Mouse (Mus musculus) olfactory bulb, adult 2 months (tissue): ENCODE results near the gene Tesmin.

Experiments used
- CTCF ChIP-seq: fragments of 200-500 bp; IDR thresholded peaks from 2 replicates; pipeline ENCODE4 v1.5.1; 2012; ENCODE audit warnings: low read depth, mild to moderate bottlenecking, low read length, moderate library complexity; ENCODE audit not compliant: insufficient read depth
- POLR2A ChIP-seq: fragments of 200-500 bp; IDR thresholded peaks from 2 replicates; pipeline ENCODE4 v1.6.1; 2012; ENCODE audit warnings: mild to moderate bottlenecking, low read depth, low read length, moderate library complexity; ENCODE audit not compliant: insufficient read depth

GRCm38 (mm10) chr19:3363510-3363909, 25.1 kb upstream of the Tesmin start:
- TF ChIP-seq CTCF (no peak), POLR2A (no peak)
